ENCODE assay signal across 23 mouse cellular contexts in genomic region chr10:92284231-92284630, GRCm38 (mm10).
DNase-seq lines count a peak whose midpoint lies in the region; ATAC-seq and TF ChIP-seq lines count a peak whose summit lies in the region.
"Had no signal": no experiment of that assay in that cellular context is flagged by ENCODE, and none has a peak within 500 bp of the region (broad histone marks: within the 10 kb centered on the region; RNA-seq: fewer than 3 reads in every experiment).

No protein-coding gene starts in this region.

- no peaks in the 10 kb centered on the region for H3K9me3 ChIP-seq in embryonic facial prominence, embryonic 11.5 days (replicated peaks; ENCODE audit: control insufficient read depth, low read length)
- no peaks in the 10 kb centered on the region for H3K9me3 ChIP-seq in embryonic facial prominence, embryonic 10.5 days
- no peaks in the 10 kb centered on the region for H3K9me3 ChIP-seq in kidney, postnatal 0 days (replicated peaks; ENCODE audit: low read length)
- H3K9me3 ChIP-seq: embryonic facial prominence, embryonic 13.5 days; forebrain, embryonic 15.5 days; heart, embryonic 10.5 days; hindbrain, embryonic 13.5 days had no signal

- no peaks in the 10 kb centered on the region for H3K36me3 ChIP-seq in embryonic facial prominence, embryonic 11.5 days (replicated peaks; ENCODE audit: control insufficient read depth, insufficient read depth, low read depth, low read length)
- H3K36me3 ChIP-seq in embryonic facial prominence, embryonic 10.5 days (replicated peaks) = no peaks in the 10 kb centered on the region
- no peaks in the 10 kb centered on the region for H3K36me3 ChIP-seq in kidney, postnatal 0 days (ENCODE audit: insufficient read depth, low read length)
- H3K36me3 ChIP-seq: embryonic facial prominence, embryonic 13.5 days; forebrain, embryonic 15.5 days; G1E; heart, embryonic 10.5 days; hindbrain, embryonic 13.5 days had no signal

- no peak overlapping the region for H3K4me2 ChIP-seq in embryonic facial prominence, embryonic 11.5 days (ENCODE audit: low read depth, low read length)
- H3K4me2 ChIP-seq in kidney, postnatal 0 days (ENCODE audit: low read length) = no peak overlapping the region
- H3K4me2 ChIP-seq: embryonic facial prominence, embryonic 13.5 days; forebrain, embryonic 15.5 days; hindbrain, embryonic 13.5 days had no signal

- no peak for ATAC-seq in embryonic facial prominence, embryonic 11.5 days (replicated peaks; ENCODE audit: insufficient number of reproducible peaks, low FRiP score, low TSS enrichment, low read depth)
- no peak for ATAC-seq in kidney, postnatal 0 days (replicated peaks; ENCODE audit: low FRiP score, low read depth)
- ATAC-seq: CD4-positive, CD25-positive, alpha-beta regulatory T cell, adult 4 months; forebrain, embryonic 15.5 days; hindbrain, postnatal 0 days had no signal

- H3K27me3 ChIP-seq in embryonic facial prominence, embryonic 11.5 days (ENCODE audit: control insufficient read depth, insufficient read depth, low read length) = no peaks in the 10 kb centered on the region
- no peaks in the 10 kb centered on the region for H3K27me3 ChIP-seq in embryonic facial prominence, embryonic 10.5 days (replicated peaks; ENCODE audit: low read depth, poor library complexity, severe bottlenecking)
- H3K27me3 ChIP-seq in kidney, postnatal 0 days (ENCODE audit: insufficient read depth, low read length) = no peaks in the 10 kb centered on the region
- H3K27me3 ChIP-seq: embryonic facial prominence, embryonic 13.5 days; forebrain, embryonic 15.5 days; hindbrain, embryonic 13.5 days had no signal

- no peaks in the 10 kb centered on the region for H3K4me1 ChIP-seq in embryonic facial prominence, embryonic 11.5 days (ENCODE audit: control insufficient read depth, insufficient read depth, low read length)
- peaks cover 8% of the 10 kb centered on the region; the same call in 1 of the 2 replicates for H3K4me1 ChIP-seq in embryonic facial prominence, embryonic 10.5 days
- H3K4me1 ChIP-seq in kidney, postnatal 0 days (replicated peaks; ENCODE audit: insufficient read depth, low read length) = no peaks in the 10 kb centered on the region
- H3K4me1 ChIP-seq: embryonic facial prominence, embryonic 13.5 days; forebrain, embryonic 15.5 days; heart, embryonic 10.5 days had no signal

- H3K27ac ChIP-seq in embryonic facial prominence, embryonic 11.5 days (replicated peaks; ENCODE audit: low read depth, low read length) = no peak overlapping the region
- no peak overlapping the region for H3K27ac ChIP-seq in embryonic facial prominence, embryonic 10.5 days (replicated peaks)
- H3K27ac ChIP-seq in kidney, postnatal 0 days = no peak overlapping the region
- H3K27ac ChIP-seq: embryonic facial prominence, embryonic 13.5 days; forebrain, embryonic 15.5 days; heart, embryonic 10.5 days; hindbrain, embryonic 13.5 days; hindbrain, postnatal 0 days had no signal

- WGBS in embryonic facial prominence, embryonic 11.5 days = 65% methylated on average over 4 of the region's 4 CpGs
- WGBS in embryonic facial prominence, embryonic 10.5 days = 65% methylated on average over 4 of the region's 4 CpGs
- 24% methylated on average over 4 of the region's 4 CpGs for WGBS in kidney, postnatal 0 days

- TF ChIP-seq CTCF in kidney, postnatal 0 days (IDR thresholded peaks at IDR 0.05; ENCODE audit: low read depth) = no peak

- DNase-seq in cerebellum, postnatal 10 days = peak; percentile 52 to 61
- DNase-seq in cerebellum, postnatal 25 days = no peak
- DNase-seq in embryonic facial prominence, embryonic 11.5 days (ENCODE audit: low spot score) = peak; percentile 35
- no peak for DNase-seq in embryonic facial prominence, embryonic 10.5 days (ENCODE audit: low spot score)
- DNase-seq in kidney, postnatal 0 days (ENCODE audit: low spot score) = peak; percentile 37
- no peak for DNase-seq in kidney, postnatal 36 days
- DNase-seq in layer of hippocampus, adult 11-12 months (ENCODE audit: low spot score) = no peak
- DNase-seq: adrenal gland, adult 8-10 months; adrenal gland, postnatal 36 days; B cell, adult 2 months; cerebellum, adult 11 months; cerebellum, adult 8-10 months; gastrocnemius, postnatal 36 days; heart, adult 18-20 months; heart, postnatal 10 days; kidney, adult 11 months had no signal

- no peak overlapping the region for H3K4me3 ChIP-seq in embryonic facial prominence, embryonic 11.5 days (ENCODE audit: low read depth, low read length)
- H3K4me3 ChIP-seq in embryonic facial prominence, embryonic 10.5 days = no peak overlapping the region
- no peak overlapping the region for H3K4me3 ChIP-seq in kidney, postnatal 0 days (replicated peaks; ENCODE audit: low read depth, low read length)
- H3K4me3 ChIP-seq: embryonic facial prominence, embryonic 13.5 days; forebrain, embryonic 15.5 days; heart, embryonic 10.5 days; hindbrain, embryonic 13.5 days had no signal

- H3K9ac ChIP-seq in embryonic facial prominence, embryonic 11.5 days (replicated peaks; ENCODE audit: low read length) = no peak overlapping the region
- H3K9ac ChIP-seq in kidney, postnatal 0 days (ENCODE audit: low read depth, low read length) = no peak overlapping the region
- H3K9ac ChIP-seq: embryonic facial prominence, embryonic 13.5 days; forebrain, embryonic 15.5 days; hindbrain, embryonic 13.5 days had no signal

Comparison
In these comparisons a context has a peak if more than half of its experiments do, and no peak if none do; other contexts are left out.
1. DNase-seq: peak in cerebellum, postnatal 10 days (2 of 2), embryonic facial prominence, embryonic 11.5 days (single experiment) and kidney, postnatal 0 days (single experiment); none in cerebellum, postnatal 25 days (0 of 2), embryonic facial prominence, embryonic 10.5 days (single experiment), kidney, postnatal 36 days (0 of 2) and layer of hippocampus, adult 11-12 months (single experiment).